Mouse (Mus musculus) forebrain, embryonic 14.5 days (tissue): ENCODE results near the gene Tgm5. TPM values are rescaled to one million over a fixed set of nuclear protein-coding genes. Genes with fewer than 3 reads are reported as not detected.
"Not testable (repeated sequence)": the region's sequence is repeated elsewhere in the genome, so short reads cannot be mapped to it uniquely, and the experiment has no call there.

Source experiments
- ATAC-seq: fragments of 200-750 bp; cut with Nextera tagmentation; 2 replicates; pipeline ENCODE4 v1.8.0; 2017; ENCODE audit warnings: mild to moderate bottlenecking, moderate library complexity
- DNase-seq: peaks from one replicate; pipeline ENCODE4 v3.0.0-alpha.2; 2015; ENCODE audit warnings: low spot score
- H3K27ac ChIP-seq: fragments of 300-500 bp; sonication (generic); 2 replicates; pipeline ENCODE4 v1.5.1; 2014; ENCODE audit warnings: low read depth, mild to moderate bottlenecking, control low read depth, low read length, moderate library complexity
- H3K27me3 ChIP-seq: fragments of 300-500 bp; sonication (generic); replicated peaks from 2 replicates; pipeline ENCODE4 v1.6.1; 2014; ENCODE audit warnings: low read length, control low read depth, mixed read lengths; ENCODE audit not compliant: control insufficient read depth, insufficient read depth
- H3K36me3 ChIP-seq: fragments of 300-500 bp; sonication (generic); 2 replicates; pipeline ENCODE4 v1.6.1; 2014; ENCODE audit warnings: low read length, control low read depth; ENCODE audit not compliant: control insufficient read depth, insufficient read depth
- H3K4me1 ChIP-seq: fragments of 300-500 bp; sonication (generic); 2 replicates; pipeline ENCODE4 v1.6.1; 2014; ENCODE audit warnings: antibody characterized with exemption, low read length, control low read depth; ENCODE audit not compliant: control insufficient read depth, insufficient read depth
- H3K4me2 ChIP-seq: fragments of 300-500 bp; sonication (generic); 2 replicates; pipeline ENCODE4 v1.6.1; 2014; ENCODE audit warnings: mild to moderate bottlenecking, control low read depth, low read length
- H3K4me3 ChIP-seq: fragments of 300-500 bp; sonication (generic); 2 replicates; pipeline ENCODE4 v1.5.1; 2014; ENCODE audit warnings: low read depth, low read length, control low read depth
- H3K9ac ChIP-seq: fragments of 300-500 bp; sonication (generic); 2 replicates; pipeline ENCODE4 v1.6.1; 2014; ENCODE audit warnings: mild to moderate bottlenecking, low read length, control low read depth, moderate library complexity
- H3K9me3 ChIP-seq: fragments of 300-500 bp; sonication (generic); replicated peaks from 2 replicates; pipeline ENCODE4 v1.6.1; 2016; ENCODE audit warnings: low read length, control low read depth, mixed read lengths; ENCODE audit not compliant: control insufficient read depth
- WGBS: fragments of 180-500 bp; shearing (Covaris S2); extraction: QIAGEN DNeasy Blood & Tissue Kit; methylation state at CpG from one replicate; pipeline ENCODE4 v1.1.7; 2014; 5-methylcytosine and 5-hydroxymethylcytosine counted together
- polyA plus RNA-seq: library from polyadenylated mRNA; unstranded; fragments of >200 nt; fragmentation: Nextera tagmentation; extraction: Ambion mirVana; gene quantifications from 2 replicates; pipeline ENCODE4 v1.2.1, GENCODE M21; 2014

Gene Tgm5
- polyA plus RNA-seq, 1 experiment from 2014 or later: not detected

DNA sequence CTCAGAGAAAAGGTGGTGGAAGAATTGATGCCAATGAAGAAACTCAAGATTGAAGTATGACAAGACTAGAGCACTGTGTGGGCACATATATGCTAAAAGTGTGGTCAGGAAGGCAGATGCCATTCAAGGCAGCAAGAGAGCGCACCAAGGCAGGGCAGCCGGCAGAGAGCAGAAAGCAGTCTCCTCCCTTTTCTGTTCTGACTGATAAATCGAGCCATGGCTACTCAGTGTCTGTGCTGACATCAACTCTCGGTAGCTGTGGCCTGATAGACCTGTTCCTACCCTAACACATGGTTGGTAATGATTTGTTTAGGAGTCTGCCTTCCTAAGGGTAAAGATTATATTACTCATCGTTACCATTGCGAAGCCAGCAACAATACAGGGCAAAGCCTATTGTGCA is 29.7 kb downstream of the Tgm5 start:
- 85% methylated on average over 6 of the region's 6 CpGs for WGBS
- Histone ChIP-seq H3K4me1 (no peaks in the 10 kb centered on the region), H3K27me3 (no peaks in the 10 kb centered on the region), H3K36me3 (no peaks in the 10 kb centered on the region), H3K4me2 (no peak overlapping the region), H3K9ac (no peak overlapping the region), H3K27ac (no peak overlapping the region), H3K9me3 (no peaks in the 10 kb centered on the region), H3K4me3 (no peak overlapping the region)
- ATAC-seq (no peak), DNase-seq (no peak)

DNA sequence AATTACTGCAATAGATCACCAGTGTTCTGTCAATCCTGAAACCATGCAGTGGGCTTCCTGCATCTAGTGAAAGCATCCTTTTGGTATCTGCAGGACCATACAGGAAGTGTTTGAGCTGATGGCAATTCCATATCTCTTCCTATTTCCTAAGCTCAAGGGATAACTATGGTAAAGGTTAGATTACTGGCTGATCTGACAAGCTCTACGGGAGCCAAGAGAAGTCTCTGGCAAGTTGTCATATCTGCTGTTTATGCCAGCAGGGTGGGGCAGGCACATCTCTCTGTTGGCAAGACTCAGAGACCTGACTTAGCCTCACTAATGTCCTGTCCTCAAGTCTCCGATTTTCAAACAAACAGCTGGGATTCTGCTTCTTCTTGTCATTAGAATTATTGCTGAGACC is 31.6 kb downstream of the Tgm5 start:
- no peaks in the 10 kb centered on the region for H3K36me3 ChIP-seq
- DNase-seq (no peak), ATAC-seq (no peak)
- no peak overlapping the region for H3K4me2 ChIP-seq
- H3K4me1 ChIP-seq: no peaks in the 10 kb centered on the region
- no peaks in the 10 kb centered on the region for H3K27me3 ChIP-seq
- H3K27ac ChIP-seq: no peak overlapping the region
- no peak overlapping the region for H3K4me3 ChIP-seq
- H3K9me3 ChIP-seq: no peaks in the 10 kb centered on the region
- 79% methylated on average over 2 of the region's 2 CpGs for WGBS
- no peak overlapping the region for H3K9ac ChIP-seq

DNA sequence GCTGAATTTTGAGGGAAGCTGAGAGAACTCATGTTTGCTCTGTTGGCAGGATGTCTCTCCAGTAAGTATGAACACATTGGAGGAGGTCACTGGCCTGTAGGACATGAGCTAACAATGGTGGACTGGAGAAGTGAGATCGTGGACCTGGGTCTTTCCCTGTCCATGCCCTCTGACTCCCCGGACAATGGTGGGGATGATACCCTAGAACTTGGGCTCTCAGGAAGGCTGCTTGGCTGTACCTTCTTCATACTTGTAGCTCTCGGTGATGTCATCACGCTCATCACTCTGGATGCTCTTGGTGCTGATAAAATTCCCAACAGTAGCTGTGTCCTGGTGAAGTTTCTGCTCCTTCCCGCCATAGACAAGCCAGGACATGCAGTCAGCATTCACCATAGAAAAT is 33.5 kb downstream of the Tgm5 start:
- Histone ChIP-seq H3K4me1 (no peaks in the 10 kb centered on the region), H3K4me3 (no peak overlapping the region), H3K9ac (no peak overlapping the region), H3K36me3 (no peaks in the 10 kb centered on the region), H3K9me3 (no peaks in the 10 kb centered on the region), H3K4me2 (no peak overlapping the region), H3K27me3 (no peaks in the 10 kb centered on the region), H3K27ac (no peak overlapping the region)
- DNase-seq: no peak
- no peak for ATAC-seq
- WGBS: 91% methylated on average over 5 of the region's 5 CpGs

DNA sequence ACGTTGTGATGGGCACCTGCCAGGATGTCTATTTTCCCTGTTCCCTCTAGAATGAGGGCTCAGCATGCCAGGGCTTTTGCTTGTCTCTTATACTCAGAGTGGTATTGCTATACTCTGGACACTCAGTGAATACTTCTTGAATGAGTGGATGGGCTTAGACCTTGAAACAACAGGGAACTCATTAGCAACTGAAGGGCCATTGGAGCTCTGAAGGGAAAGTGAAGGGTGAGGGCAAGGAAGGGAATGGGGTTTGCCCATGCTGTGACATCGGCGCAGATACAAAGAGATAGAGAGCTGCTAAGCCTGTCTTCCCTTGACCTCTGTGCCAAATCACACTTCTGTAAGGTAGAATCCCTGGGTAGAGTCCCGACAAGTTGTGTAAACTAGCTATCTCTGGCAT is 40.0 kb downstream of the Tgm5 start:
- Histone ChIP-seq H3K4me3 (no peak overlapping the region), H3K9me3 (no peaks in the 10 kb centered on the region), H3K9ac (no peak overlapping the region), H3K27me3 (no peaks in the 10 kb centered on the region), H3K36me3 (no peaks in the 10 kb centered on the region), H3K4me2 (no peak overlapping the region), H3K4me1 (no peaks in the 10 kb centered on the region), H3K27ac (no peak overlapping the region)
- ATAC-seq (no peak), DNase-seq (no peak)
- WGBS: 79% methylated on average over 4 of the region's 4 CpGs

DNA sequence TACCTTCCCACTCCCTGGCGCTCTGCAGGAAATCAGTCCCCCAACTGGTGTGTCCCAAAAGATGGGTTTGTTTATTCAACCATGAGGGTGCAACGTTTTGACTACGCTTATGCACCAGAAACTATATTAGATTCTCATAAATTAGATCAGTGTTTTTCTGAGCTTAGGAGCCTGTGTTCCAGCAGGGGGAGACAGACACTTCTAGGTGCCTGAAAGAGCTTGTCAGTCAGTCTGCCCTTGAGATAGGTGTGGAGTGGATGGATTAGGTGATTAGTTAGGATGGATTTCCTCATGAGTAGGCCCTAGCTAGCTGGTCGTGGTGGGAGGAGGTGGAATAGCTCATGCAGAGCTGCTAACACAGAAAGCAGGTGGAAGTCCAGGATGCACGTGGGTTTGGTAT is 44.5 kb downstream of the Tgm5 start:
- WGBS: 58% methylated on average over 5 of the region's 5 CpGs
- DNase-seq (peak; percentile 54), ATAC-seq (no peak)

DNA sequence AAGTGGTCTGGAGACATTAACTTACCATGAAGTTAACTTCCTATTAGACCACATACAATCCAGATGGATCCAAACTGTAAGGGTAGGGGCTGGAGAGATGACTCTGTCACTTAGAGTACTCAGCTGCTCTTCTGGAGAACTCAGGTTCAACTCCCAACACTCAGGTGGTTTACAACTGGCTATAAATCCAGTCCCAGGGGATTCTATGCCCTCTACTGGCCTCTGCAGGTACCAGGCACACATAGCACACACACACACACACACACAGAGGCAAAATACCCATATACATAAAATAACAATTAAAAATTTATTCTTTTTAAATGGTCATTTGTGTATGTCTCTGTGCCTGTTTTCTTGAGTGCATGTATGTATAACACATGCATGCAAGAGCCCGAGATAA is 46.3 kb downstream of the Tgm5 start:
- H3K9me3 ChIP-seq: no peaks in the 10 kb centered on the region
- no peaks in the 10 kb centered on the region for H3K4me1 ChIP-seq
- no peak overlapping the region for H3K4me2 ChIP-seq
- 97% methylated on average over 1 of the region's 1 CpGs for WGBS
- H3K36me3 ChIP-seq: no peaks in the 10 kb centered on the region
- no peak overlapping the region for H3K9ac ChIP-seq
- DNase-seq (no peak), ATAC-seq (no peak)
- no peak overlapping the region for H3K4me3 ChIP-seq
- no peaks in the 10 kb centered on the region for H3K27me3 ChIP-seq
- no peak overlapping the region for H3K27ac ChIP-seq

More for the DNA sequence above, 44.5 kb downstream of the Tgm5 start:
- Histone ChIP-seq H3K4me3 (no peak overlapping the region), H3K4me1 (no peaks in the 10 kb centered on the region), H3K4me2 (no peak overlapping the region), H3K9ac (no peak overlapping the region), H3K36me3 (no peaks in the 10 kb centered on the region), H3K9me3 (no peaks in the 10 kb centered on the region), H3K27me3 (no peaks in the 10 kb centered on the region), H3K27ac (no peak overlapping the region)

DNA sequence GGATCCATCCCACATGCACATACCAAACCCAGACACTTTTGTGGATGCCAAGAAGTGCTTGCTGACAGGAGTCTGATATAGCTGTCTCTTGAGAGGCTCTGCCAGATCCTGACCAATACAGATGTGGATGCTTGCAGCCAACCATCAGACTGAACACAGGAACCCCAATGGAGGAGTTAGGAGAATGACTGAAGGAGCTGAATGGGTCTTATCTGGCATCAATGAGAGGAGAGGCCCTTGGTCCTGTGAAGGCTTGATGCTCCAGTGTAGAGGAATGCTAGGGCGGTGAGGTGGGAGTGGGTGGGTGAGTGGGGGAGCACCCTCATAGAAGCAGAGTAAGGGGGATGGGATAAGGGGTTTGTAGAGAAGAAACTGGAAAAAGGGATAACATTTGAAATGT is 46.8 kb downstream of the Tgm5 start:
- not testable (repeated sequence) for H3K27me3 ChIP-seq, DNase-seq, H3K9ac ChIP-seq, H3K27ac ChIP-seq, H3K4me1 ChIP-seq, H3K4me3 ChIP-seq, ATAC-seq, H3K36me3 ChIP-seq, H3K9me3 ChIP-seq, H3K4me2 ChIP-seq
- WGBS: 96% methylated on average over 1 of the region's 1 CpGs

DNA sequence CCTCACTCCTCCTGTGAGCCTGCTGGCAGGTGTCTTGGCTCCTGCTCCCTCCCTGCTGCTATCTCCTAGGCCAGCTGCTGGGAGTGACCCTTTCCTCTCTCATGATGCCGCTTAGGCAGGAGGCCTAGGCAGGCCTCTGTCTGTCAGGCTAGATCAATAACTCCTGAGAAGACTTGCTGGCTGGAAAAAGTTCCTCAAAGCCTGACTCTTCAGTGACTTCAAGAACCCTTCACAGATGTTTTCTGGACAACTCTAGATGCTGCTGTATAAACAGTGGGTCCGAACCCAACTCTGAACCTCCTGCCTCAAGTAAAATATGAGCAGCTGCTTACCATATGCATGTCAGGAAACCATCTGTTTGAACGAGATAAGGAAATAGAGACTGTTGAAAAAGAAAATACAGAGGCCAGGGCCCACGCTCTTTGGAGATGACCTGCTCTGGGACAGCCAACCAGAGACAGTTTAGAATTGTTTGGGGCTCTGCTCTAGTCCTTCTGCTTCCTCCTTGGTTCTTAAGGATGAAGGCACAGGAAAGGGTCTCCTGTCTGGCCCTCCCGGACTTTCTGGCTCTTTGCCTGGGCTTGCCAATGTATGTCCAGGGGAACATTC is 48.8 kb downstream of the Tgm5 start, which contains the start of gene Epb42:
Epb42 (minus strand) TSS at position 340 of the 609 bp plus-strand sequence.
- Histone ChIP-seq H3K36me3 (no peaks in the 10 kb centered on the region), H3K27me3 (no peaks in the 10 kb centered on the region), H3K9me3 (no peaks in the 10 kb centered on the region), H3K4me1 (no peaks in the 10 kb centered on the region), H3K27ac (no peak within 1 kb of the TSS), H3K9ac (no peak within 1 kb of the TSS), H3K4me3 (no peak within 1 kb of the TSS), H3K4me2 (no peak within 1 kb of the TSS)
- no peak for ATAC-seq
- WGBS: 74% methylated on average over 5 of the region's 5 CpGs
- DNase-seq: no peak

DNA sequence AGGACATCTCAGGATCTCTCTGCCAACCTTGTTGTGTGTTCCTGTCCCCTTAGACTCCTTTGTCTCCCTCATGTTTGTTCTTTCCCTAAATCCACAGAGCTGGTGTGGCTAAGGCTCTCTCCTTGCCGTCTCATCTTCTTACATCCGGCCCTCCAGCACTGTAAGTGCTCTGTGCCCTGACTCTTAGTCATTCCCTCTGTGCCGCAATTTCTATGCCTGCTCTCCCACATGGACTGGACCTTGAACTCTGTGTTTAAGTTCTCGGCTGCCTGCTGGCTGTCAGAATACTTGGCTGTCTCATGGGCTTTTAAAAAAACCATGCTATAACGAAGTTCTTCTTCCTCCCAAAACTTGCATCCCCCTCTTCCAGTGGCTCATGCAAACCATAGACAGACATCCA is 62.7 kb downstream of the Tgm5 start:
- no peak overlapping the region for H3K27ac ChIP-seq
- no peak for DNase-seq
- ATAC-seq: no peak
- WGBS: 77% methylated on average over 5 of the region's 5 CpGs
- peaks cover under 1% of the 10 kb centered on the region; the same call in 1 of the 2 replicates for H3K36me3 ChIP-seq
- no peak overlapping the region for H3K9ac ChIP-seq
- no peak overlapping the region for H3K4me2 ChIP-seq
- H3K4me3 ChIP-seq: no peak overlapping the region
- no peaks in the 10 kb centered on the region for H3K9me3 ChIP-seq
- H3K4me1 ChIP-seq: no peaks in the 10 kb centered on the region
- no peaks in the 10 kb centered on the region for H3K27me3 ChIP-seq
